Mouse (Mus musculus): Measurements from ENCODE around the gene Col2a1. TPM values are rescaled to one million over a fixed set of nuclear protein-coding genes. Genes with fewer than 3 reads are reported as not detected.

The Col2a1 gene
- polyA plus RNA-seq, 1 experiment from 2014 or later, result 122 TPM

DNA sequence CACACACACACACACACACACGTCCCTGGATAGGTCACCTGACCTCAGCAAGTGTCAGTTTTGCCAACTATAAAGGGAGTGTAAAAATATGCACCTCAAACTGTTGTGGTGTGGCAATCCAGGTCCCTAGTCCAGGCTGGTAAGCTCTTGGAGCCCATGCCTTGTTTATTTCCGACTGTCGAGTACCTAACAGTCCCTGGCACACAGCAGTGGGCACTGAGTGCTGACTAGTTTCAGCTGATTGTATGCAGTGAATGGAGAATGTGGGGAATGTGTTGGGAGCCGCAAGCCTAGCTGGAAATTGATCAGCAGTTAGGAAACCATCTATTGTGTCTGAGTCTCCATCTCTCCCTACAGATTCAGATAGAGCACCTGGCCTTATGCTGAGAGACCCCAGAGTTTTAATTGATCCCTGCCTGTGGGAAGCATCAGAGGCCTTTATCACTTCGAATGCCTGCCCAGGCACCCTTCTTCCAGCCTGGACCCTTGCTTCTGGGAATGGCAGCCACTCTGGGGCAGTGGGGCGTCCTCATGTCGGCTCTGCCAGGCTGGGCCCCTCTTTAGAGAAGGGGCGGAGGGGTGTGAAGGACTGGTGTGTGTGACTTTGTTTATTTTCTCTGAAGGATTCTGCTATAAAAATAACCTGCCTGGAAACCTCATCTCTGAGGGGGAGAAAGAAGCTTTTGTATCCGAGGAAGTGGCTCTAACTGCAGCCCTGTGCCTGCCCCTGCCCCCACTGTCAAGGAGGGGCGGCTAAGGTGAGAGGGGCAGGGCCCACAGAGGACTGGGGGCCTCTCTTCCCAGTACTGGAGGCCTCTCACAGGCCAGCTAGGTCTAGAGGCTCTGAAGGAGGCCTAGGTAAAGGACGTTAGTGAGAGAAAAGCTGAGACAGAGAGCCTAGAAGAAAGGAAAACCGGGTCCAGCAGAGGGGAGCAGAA lies 22.7 kb upstream of the Col2a1 start:
- Histone ChIP-seq H3K36me3 (replicated peaks) (no peaks in the 10 kb centered on the region), H3K9me3 (no peaks in the 10 kb centered on the region), H3K27me3 (no peaks in the 10 kb centered on the region), H3K4me1 (peaks cover 36% of the 10 kb centered on the region), H3K27ac (0 out of 2 replicates have a peak overlapping the region, but pooled peaks have one; percentile 43), H3K4me2 (no peak overlapping the region), H3K9ac (peak overlapping the region; percentile 38; the same call in 1 of the 2 replicates), H3K4me3 (replicated peaks) (no peak overlapping the region)
- WGBS, result 34% methylated on average over 12 of the region's 12 CpGs
- ATAC-seq (ENCODE audit: low FRiP score), result 0 out of 2 replicates have a peak, but pooled peaks have one; percentile 14

- Histone ChIP-seq H3K4me3 (replicated peaks) (no peak overlapping the region), H3K9me3 (no peaks in the 10 kb centered on the region), H3K9ac (no peak overlapping the region), H3K27ac (no peak overlapping the region; the same call in 1 of the 2 replicates), H3K27me3 (no peaks in the 10 kb centered on the region), H3K4me1 (peaks cover 36% of the 10 kb centered on the region), H3K4me2 (no peak overlapping the region), H3K36me3 (replicated peaks) (no peaks in the 10 kb centered on the region)
- 36% methylated on average over 4 of the region's 4 CpGs for WGBS
- ATAC-seq (ENCODE audit: low FRiP score), result no peak
Measured at GRCm38 (mm10) chr15:98025611-98026010, 21.1 kb upstream of the Col2a1 start.

- Histone ChIP-seq H3K4me3 (replicated peaks) (no peak overlapping the region), H3K9me3 (no peaks in the 10 kb centered on the region), H3K36me3 (replicated peaks) (no peaks in the 10 kb centered on the region), H3K27ac (no peak overlapping the region), H3K4me1 (peaks cover 30% of the 10 kb centered on the region), H3K27me3 (no peaks in the 10 kb centered on the region), H3K9ac (no peak overlapping the region), H3K4me2 (no peak overlapping the region)
- 15% methylated on average over 3 of the region's 3 CpGs for WGBS
- ATAC-seq (ENCODE audit: low FRiP score), result no peak
Measured at GRCm38 (mm10) chr15:98023137-98023536, 18.6 kb upstream of the Col2a1 start.

GRCm38 (mm10) chr15:98021886-98022285 lies 17.4 kb upstream of the Col2a1 start:
- Histone ChIP-seq H3K9me3 (no peaks in the 10 kb centered on the region), H3K36me3 (replicated peaks) (no peaks in the 10 kb centered on the region), H3K9ac (no peak overlapping the region), H3K4me3 (replicated peaks) (no peak overlapping the region), H3K27ac (no peak overlapping the region), H3K27me3 (no peaks in the 10 kb centered on the region), H3K4me1 (peaks cover 18% of the 10 kb centered on the region), H3K4me2 (no peak overlapping the region)
- ATAC-seq (ENCODE audit: low FRiP score), result no peak
- WGBS, result 71% methylated on average over 2 of the region's 2 CpGs

DNA sequence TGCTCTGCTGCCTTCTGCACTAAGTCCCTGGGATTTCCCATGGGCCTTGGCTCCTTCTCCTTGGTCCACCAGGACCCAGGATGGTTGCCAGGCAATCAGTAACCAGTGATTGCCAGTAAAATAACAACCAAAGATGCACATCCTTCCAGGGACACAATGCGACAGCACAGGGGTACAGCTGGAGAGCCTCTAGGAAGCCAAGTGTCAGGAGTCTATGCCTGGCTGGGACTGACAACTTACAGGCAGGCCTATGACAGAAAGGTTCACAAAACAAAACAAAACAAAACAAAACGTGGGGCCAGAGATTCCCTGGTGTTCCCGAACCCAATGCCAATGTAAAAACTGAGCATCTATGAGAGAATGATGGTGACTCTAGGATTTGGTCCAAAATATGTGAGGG lies 14.6 kb upstream of the Col2a1 start:
- H3K4me1 ChIP-seq, result peaks cover 8% of the 10 kb centered on the region
- no peak overlapping the region for H3K9ac ChIP-seq
- no peak overlapping the region for H3K27ac ChIP-seq
- 0 out of 2 replicates have a peak, but pooled peaks cover 4% of the 10 kb centered on the region for H3K27me3 ChIP-seq
- WGBS, result 75% methylated on average over 3 of the region's 3 CpGs
- no peaks in the 10 kb centered on the region for H3K36me3 ChIP-seq (replicated peaks)
- H3K4me2 ChIP-seq, result no peak overlapping the region
- H3K4me3 ChIP-seq (replicated peaks), result no peak overlapping the region
- no peak for ATAC-seq (ENCODE audit: low FRiP score)
- H3K9me3 ChIP-seq, result no peaks in the 10 kb centered on the region

DNA sequence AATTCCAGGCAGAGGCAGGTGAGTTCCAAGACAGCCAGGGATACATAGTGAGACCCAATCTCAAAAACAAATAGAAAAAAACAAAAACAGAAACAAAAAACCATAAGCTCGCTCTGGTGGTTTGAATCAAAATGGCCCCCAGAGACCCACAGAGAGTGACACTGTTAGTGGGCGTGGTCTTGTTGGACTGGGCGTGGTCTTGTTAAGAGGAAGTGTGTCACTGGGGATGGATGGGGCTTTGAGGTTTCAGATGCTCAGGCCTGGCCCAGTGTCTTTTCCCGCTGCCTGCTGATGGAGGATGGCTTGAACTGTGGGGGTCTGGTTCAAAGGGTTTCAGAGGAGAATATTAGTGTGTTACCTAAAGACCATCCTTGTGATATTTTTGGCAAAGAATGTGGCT lies 13.4 kb upstream of the Col2a1 start:
- H3K36me3 ChIP-seq (replicated peaks), result no peaks in the 10 kb centered on the region
- no peak overlapping the region for H3K9ac ChIP-seq
- ATAC-seq (ENCODE audit: low FRiP score), result no peak
- H3K9me3 ChIP-seq, result no peaks in the 10 kb centered on the region
- no peak overlapping the region for H3K4me2 ChIP-seq
- peaks cover 4% of the 10 kb centered on the region for H3K4me1 ChIP-seq
- H3K27ac ChIP-seq, result no peak overlapping the region
- 81% methylated on average over 4 of the region's 4 CpGs for WGBS
- 0 out of 2 replicates have a peak, but pooled peaks cover 8% of the 10 kb centered on the region for H3K27me3 ChIP-seq
- no peak overlapping the region for H3K4me3 ChIP-seq (replicated peaks)

DNA sequence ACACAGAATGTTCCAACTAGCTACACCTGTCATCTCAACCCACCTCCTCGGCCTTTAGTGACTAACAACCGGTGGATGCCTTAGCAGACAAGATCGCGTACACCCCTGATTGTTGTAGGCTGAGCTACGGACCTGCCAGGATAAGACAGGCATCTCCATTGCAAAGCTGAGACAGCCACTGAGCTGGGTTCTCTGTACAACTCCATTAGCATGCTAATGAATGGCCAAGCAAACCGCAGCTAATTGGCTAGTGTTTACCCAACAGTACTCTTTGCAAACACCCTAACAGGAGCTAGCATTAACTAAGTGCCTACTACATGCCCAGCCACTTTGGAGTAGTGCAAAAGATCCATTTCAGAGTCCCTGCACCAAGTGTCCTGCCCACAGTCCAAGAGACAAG lies 8.3 kb upstream of the Col2a1 start:
- H3K4me3 ChIP-seq (replicated peaks), result no peak overlapping the region
- no peak overlapping the region for H3K4me2 ChIP-seq
- no peaks in the 10 kb centered on the region for H3K4me1 ChIP-seq
- no peaks in the 10 kb centered on the region for H3K9me3 ChIP-seq
- 45% methylated on average over 6 of the region's 6 CpGs for WGBS
- no peaks in the 10 kb centered on the region for H3K36me3 ChIP-seq (replicated peaks)
- no peak overlapping the region for H3K9ac ChIP-seq
- peak; percentile 51; the same call in 1 of the 2 replicates for ATAC-seq (ENCODE audit: low FRiP score)
- H3K27me3 ChIP-seq, result peaks cover 29% of the 10 kb centered on the region
- no peak overlapping the region for H3K27ac ChIP-seq

DNA sequence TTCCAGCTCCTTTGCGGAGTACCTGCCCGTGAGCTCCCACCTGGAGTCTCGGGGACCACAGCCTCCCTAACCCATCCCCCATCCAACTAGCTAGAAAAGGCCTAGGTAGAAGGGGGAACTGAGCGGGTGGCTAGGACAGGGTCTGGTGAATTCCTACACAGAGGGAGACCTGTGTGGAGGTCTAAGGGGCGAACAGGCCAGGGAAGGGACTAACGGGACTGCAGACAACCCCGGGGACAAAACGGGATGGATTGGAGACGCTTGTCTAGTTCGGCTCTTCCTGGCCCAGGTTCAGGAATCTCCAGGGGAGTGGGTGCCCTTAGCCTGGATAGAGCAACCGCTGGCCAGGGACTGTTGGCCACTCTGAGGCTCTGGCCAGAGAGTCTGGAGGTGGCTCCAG lies 686 bp upstream of the Col2a1 start:
- peak overlapping the region; percentile 92; the same call in 1 of the 2 replicates for H3K27ac ChIP-seq
- H3K4me3 ChIP-seq (replicated peaks), result peak overlapping the region; percentile 52
- no peak for ATAC-seq (ENCODE audit: low FRiP score)
- peak overlapping the region; percentile 88 for H3K4me2 ChIP-seq
- 13% methylated on average over 11 of the region's 11 CpGs for WGBS
- no peaks in the 10 kb centered on the region for H3K36me3 ChIP-seq (replicated peaks)
- peaks cover 32% of the 10 kb centered on the region for H3K27me3 ChIP-seq
- no peaks in the 10 kb centered on the region for H3K9me3 ChIP-seq
- H3K9ac ChIP-seq, result peak overlapping the region; percentile 76; the same call in 1 of the 2 replicates
- peaks cover 50% of the 10 kb centered on the region for H3K4me1 ChIP-seq

DNA sequence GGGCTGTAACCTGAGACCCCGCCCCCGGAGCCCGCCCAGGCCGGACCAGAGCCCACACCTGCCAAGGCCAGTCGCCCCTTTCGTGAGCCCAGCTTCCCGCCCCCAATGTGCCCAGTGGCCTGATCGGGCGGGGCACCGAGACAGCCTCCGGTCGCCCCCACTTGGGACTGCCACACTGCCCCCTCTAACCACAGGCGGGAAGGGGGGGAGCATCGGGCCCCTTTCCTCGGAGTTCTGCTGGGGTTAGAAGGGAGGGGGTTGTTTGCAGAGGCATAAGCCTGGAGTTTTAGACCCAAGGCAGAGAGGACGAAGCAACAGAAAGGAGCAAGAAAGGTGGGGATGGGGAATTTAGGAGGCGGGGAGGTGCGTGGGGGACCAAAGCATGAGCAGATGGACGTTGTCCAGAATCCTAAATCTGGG lies 255 bp upstream of the Col2a1 start:
- WGBS, result 0% methylated on average over 16 of the region's 19 CpGs

DNA sequence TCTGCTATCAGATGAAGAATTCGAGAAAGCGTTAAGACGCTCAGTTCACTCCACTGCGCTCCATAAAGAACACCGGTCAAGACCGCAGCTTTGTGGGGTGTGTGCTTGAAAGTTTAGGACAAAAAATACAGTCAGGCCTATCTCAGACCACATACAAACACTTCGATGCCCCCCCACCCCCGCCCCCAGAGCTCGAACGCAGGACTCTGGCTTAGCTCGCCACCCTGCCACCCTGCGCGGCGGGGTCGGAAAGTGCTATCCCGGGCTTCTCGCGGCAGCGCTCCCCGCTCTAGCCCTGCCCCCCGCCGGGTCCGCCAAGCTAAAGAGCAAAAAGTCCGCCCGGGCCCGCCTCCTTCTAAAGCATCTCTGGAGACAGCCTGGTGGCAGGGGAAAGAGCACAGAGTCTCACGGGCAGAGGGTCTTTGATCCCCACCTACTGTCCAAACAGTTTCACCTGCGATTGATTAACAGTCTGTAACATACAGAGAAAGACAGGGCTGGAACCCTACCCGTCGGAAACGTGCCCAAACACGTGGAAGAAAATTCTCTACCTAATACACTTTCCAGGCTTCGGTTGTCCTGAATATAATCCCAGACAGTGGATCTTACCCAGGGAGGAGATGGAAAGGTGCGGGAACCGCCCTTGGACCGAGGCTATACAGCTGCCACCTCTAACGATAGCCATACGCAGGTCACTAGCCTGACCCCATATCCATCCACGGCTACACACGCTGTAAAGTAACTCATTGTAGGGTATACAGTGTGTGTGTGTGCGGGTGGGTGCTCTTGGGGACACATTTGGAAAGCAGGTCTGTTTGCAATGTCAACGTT lies 1.3 kb downstream of the Col2a1 start:
- Histone ChIP-seq H3K27me3 (peaks cover 34% of the 10 kb centered on the region), H3K4me3 (replicated peaks) (peak overlapping the region; percentile 52), H3K36me3 (replicated peaks) (peaks cover 6% of the 10 kb centered on the region), H3K4me1 (peaks cover 61% of the 10 kb centered on the region), H3K9ac (peak overlapping the region; percentile 76), H3K4me2 (peak overlapping the region; percentile 88), H3K27ac (peak overlapping the region; percentile 92), H3K9me3 (no peaks in the 10 kb centered on the region)
- under 1% methylated on average over 42 of the region's 42 CpGs for WGBS
- no peak for ATAC-seq (ENCODE audit: low FRiP score)

More for the DNA sequence above, 255 bp upstream of the Col2a1 start:
- Histone ChIP-seq H3K27ac (peak overlapping the region; percentile 92), H3K27me3 (peaks cover 35% of the 10 kb centered on the region), H3K4me2 (peak overlapping the region; percentile 88), H3K9me3 (no peaks in the 10 kb centered on the region), H3K36me3 (replicated peaks) (no peaks in the 10 kb centered on the region), H3K4me3 (replicated peaks) (peak overlapping the region; percentile 52), H3K9ac (peak overlapping the region; percentile 76), H3K4me1 (peaks cover 54% of the 10 kb centered on the region)
- ATAC-seq (ENCODE audit: low FRiP score), result no peak; the same call in none of the 2 replicates

- peak overlapping the region; percentile 88 for H3K4me2 ChIP-seq
Measured at GRCm38 (mm10) chr15:98002113-98002990, 2.1 kb downstream of the Col2a1 start.

More at GRCm38 (mm10) chr15:98002113-98002990, 2.1 kb downstream of the Col2a1 start:
- peak; percentile 64 for ATAC-seq (ENCODE audit: low FRiP score)
- peaks cover 14% of the 10 kb centered on the region for H3K36me3 ChIP-seq (replicated peaks)
- under 1% methylated on average over 42 of the region's 42 CpGs for whole genome bisulfite sequencing
- H3K27ac ChIP-seq, result peak overlapping the region; percentile 92
- H3K9me3 ChIP-seq, result no peaks in the 10 kb centered on the region
- H3K4me1 ChIP-seq, result peaks cover 61% of the 10 kb centered on the region
- peak overlapping the region; percentile 52 for H3K4me3 ChIP-seq (replicated peaks)
- H3K27me3 ChIP-seq, result peaks cover 30% of the 10 kb centered on the region
- H3K9ac ChIP-seq, result peak overlapping the region; percentile 76
